Mouse (Mus musculus) hindbrain, embryonic 15.5 days (tissue): ENCODE results near the gene Wnt5b. TPM values are rescaled to one million over a fixed set of nuclear protein-coding genes. Genes with fewer than 3 reads are reported as not detected.

Experiments used
- ATAC-seq: fragments of 200-750 bp; cut with Nextera tagmentation; 2 replicates; pipeline ENCODE4 v1.8.0; 2017; ENCODE audit warnings: low read depth, moderate number of reproducible peaks, moderate TSS enrichment; ENCODE audit not compliant: low FRiP score
- H3K27ac ChIP-seq: fragments of 300-500 bp; sonication (generic); replicated peaks from 2 replicates; pipeline ENCODE4 v1.5.1; 2015; ENCODE audit warnings: mild to moderate bottlenecking, inconsistent platforms
- H3K27me3 ChIP-seq: fragments of 300-500 bp; sonication (generic); 2 replicates; pipeline ENCODE4 v1.6.1; 2015; ENCODE audit warnings: control low read depth, inconsistent platforms
- H3K36me3 ChIP-seq: fragments of 300-500 bp; sonication (generic); 2 replicates; pipeline ENCODE4 v1.6.1; 2015; ENCODE audit warnings: control low read depth, inconsistent platforms
- H3K4me1 ChIP-seq: fragments of 300-500 bp; sonication (generic); replicated peaks from 2 replicates; pipeline ENCODE4 v1.6.1; 2015; ENCODE audit warnings: control low read depth, inconsistent platforms
- H3K4me2 ChIP-seq: fragments of 300-500 bp; sonication (generic); 2 replicates; pipeline ENCODE4 v1.6.1; 2015; ENCODE audit warnings: moderate library complexity, mild to moderate bottlenecking, inconsistent platforms
- H3K4me3 ChIP-seq: fragments of 300-500 bp; sonication (generic); 2 replicates; pipeline ENCODE4 v1.5.1; 2015; ENCODE audit warnings: mild to moderate bottlenecking, inconsistent platforms
- H3K9ac ChIP-seq: fragments of 300-500 bp; sonication (generic); 2 replicates; pipeline ENCODE4 v1.6.1; 2015; ENCODE audit warnings: inconsistent platforms
- H3K9me3 ChIP-seq: fragments of 300-500 bp; sonication (generic); 2 replicates; pipeline ENCODE4 v1.6.1; 2016; ENCODE audit warnings: control low read depth, inconsistent platforms
- WGBS: fragments of 180-500 bp; shearing (Covaris S2); methylation state at CpG from one replicate; pipeline ENCODE4 v1.1.7; 2015; 5-methylcytosine and 5-hydroxymethylcytosine counted together
- polyA plus RNA-seq: library from polyadenylated mRNA; unstranded; fragments of >200 nt; fragmentation: Nextera tagmentation; extraction: Ambion mirVana; gene quantifications from 2 replicates; pipeline ENCODE4 v1.2.1, GENCODE M21; 2015

The Wnt5b gene
- 4.9 and 6.6 TPM in 2 replicates for polyA plus RNA-seq

DNA sequence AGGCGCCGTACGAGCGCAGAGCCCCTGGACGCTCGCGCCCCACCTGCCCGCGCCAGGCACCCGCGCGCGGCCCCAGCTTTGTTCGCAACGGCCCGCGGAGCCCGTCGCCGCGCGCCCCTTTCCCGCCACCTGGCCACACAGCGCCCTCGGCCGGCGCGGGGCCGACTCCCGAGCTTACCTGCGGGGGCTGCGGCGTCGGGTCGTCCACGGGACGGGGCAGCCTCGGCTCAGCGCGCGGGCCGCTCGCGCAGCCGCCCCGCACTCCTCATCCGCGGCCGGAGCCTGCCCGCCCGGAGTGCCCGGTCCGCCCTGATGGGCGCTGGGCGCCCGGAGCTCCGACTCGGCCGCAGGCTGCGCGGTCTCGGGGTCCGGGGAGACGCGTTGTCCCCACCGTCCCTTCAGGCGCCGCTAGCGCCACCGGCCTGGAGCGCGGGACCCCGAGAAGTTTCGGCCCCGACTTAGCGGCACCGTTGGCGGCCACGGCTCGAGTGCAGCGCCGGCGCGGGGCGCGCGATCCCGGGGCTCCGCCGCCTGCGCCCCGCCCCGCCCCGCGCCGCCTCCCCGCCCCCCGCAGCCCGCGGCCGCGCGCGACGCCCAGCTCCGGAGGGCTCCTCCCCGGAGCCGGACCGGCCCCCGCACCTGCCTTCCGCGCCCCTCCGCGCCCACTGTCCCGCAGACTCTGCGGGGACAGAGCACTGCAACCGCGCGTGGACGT, at the start of gene Wnt5b:
TSS of gene Wnt5b (minus strand) at position 545 of the 715 bp plus-strand sequence.
- peak within 1 kb of the TSS; percentile 66 for H3K4me3 ChIP-seq
- H3K9me3 ChIP-seq: no peaks in the 10 kb centered on the region
- H3K4me2 ChIP-seq: peak within 1 kb of the TSS; percentile 93
- peaks cover 21% of the 10 kb centered on the region for H3K27me3 ChIP-seq
- peaks cover 17% of the 10 kb centered on the region for H3K4me1 ChIP-seq
- peak within 1 kb of the TSS; percentile 44 for H3K9ac ChIP-seq
- under 1% methylated on average over 95 of the region's 120 CpGs for WGBS
- ATAC-seq: peak; percentile 59
- H3K36me3 ChIP-seq: no peaks in the 10 kb centered on the region
- no peak within 1 kb of the TSS for H3K27ac ChIP-seq

DNA sequence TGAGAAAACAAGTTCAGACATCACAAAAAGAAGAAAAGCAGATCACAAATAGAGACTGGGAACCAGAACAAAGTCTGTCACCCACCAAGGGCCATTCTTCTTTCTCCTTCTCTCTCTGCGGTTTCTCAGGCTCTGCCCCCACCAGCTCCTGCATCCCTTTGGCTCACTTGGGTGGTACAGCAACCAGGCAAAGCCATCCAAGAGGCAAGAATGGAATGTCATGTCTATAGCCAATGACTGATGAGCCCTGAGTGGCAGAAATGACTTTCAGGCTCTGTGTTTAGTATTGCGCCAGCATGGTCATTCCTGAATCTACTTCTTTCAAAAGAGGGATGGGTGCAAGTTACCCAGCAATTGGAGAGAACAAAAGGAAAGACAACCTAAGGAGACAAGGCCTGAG, 46.7 kb upstream of the Wnt5b start:
- 49% methylated on average over 2 of the region's 2 CpGs for WGBS

DNA sequence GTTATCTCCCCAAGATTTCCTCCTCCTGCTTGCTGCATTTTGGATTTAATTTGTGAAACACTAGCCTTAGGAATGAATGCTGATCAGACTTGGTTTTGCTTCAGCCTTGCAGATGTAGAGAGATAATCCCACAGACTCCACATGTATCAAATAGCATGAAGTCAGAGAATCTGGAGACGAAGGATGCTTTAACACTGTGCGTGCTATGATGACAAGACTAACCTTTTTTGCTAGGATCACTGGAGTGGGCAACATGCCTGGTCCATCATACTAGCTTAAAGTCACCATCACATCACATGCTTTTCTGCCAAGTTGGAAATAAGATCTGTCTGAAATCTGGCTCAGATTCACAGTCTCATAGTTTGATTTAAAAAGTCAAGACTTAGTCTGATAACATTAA, 43.8 kb upstream of the Wnt5b start:
- no peaks in the 10 kb centered on the region for H3K27me3 ChIP-seq
- WGBS: 91% methylated on average over 2 of the region's 2 CpGs
- H3K4me3 ChIP-seq: no peak overlapping the region
- no peak overlapping the region for H3K27ac ChIP-seq
- no peaks in the 10 kb centered on the region for H3K36me3 ChIP-seq
- no peak for ATAC-seq
- H3K4me1 ChIP-seq: peaks cover 8% of the 10 kb centered on the region; the same call in 1 of the 2 replicates
- no peaks in the 10 kb centered on the region for H3K9me3 ChIP-seq
- no peak overlapping the region for H3K4me2 ChIP-seq
- no peak overlapping the region for H3K9ac ChIP-seq

More for the DNA sequence above, 46.7 kb upstream of the Wnt5b start:
- H3K9me3 ChIP-seq: no peaks in the 10 kb centered on the region
- H3K36me3 ChIP-seq: 0 out of 2 replicates have a peak, but pooled peaks cover 6% of the 10 kb centered on the region
- H3K9ac ChIP-seq: no peak overlapping the region
- no peak overlapping the region for H3K4me3 ChIP-seq
- peak overlapping the region; percentile 42; the same call in 1 of the 2 replicates for H3K27ac ChIP-seq
- H3K4me2 ChIP-seq: no peak overlapping the region
- ATAC-seq: peak; percentile 45; the same call in 1 of the 2 replicates
- H3K27me3 ChIP-seq: no peaks in the 10 kb centered on the region
- peaks cover 7% of the 10 kb centered on the region; the same call in 1 of the 2 replicates for H3K4me1 ChIP-seq

DNA sequence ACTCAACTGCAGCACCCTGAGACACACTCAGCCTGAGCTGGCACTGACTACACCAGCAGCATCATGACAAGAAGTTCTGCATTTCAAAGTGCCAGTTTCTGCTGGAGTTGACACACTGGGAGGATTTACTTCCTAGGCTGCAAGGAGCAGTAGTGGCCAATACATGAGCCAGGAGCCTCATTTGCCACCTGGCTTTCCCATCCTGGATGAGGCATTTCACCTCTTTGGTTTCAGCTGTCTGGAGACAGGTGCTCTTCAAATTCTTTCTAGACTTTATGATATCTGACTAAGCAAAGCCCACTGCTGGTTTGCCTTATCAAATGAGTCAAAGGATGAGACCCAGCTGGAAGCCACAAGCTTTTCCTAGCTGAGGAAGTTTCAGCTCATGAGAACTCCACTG, 43.3 kb upstream of the Wnt5b start:
- ATAC-seq: no peak
- H3K9me3 ChIP-seq: no peaks in the 10 kb centered on the region
- H3K27ac ChIP-seq: no peak overlapping the region
- H3K4me3 ChIP-seq: no peak overlapping the region
- H3K4me1 ChIP-seq: peaks cover 8% of the 10 kb centered on the region; the same call in 1 of the 2 replicates
- no peaks in the 10 kb centered on the region for H3K27me3 ChIP-seq
- H3K4me2 ChIP-seq: no peak overlapping the region
- no peak overlapping the region for H3K9ac ChIP-seq
- no peaks in the 10 kb centered on the region for H3K36me3 ChIP-seq

DNA sequence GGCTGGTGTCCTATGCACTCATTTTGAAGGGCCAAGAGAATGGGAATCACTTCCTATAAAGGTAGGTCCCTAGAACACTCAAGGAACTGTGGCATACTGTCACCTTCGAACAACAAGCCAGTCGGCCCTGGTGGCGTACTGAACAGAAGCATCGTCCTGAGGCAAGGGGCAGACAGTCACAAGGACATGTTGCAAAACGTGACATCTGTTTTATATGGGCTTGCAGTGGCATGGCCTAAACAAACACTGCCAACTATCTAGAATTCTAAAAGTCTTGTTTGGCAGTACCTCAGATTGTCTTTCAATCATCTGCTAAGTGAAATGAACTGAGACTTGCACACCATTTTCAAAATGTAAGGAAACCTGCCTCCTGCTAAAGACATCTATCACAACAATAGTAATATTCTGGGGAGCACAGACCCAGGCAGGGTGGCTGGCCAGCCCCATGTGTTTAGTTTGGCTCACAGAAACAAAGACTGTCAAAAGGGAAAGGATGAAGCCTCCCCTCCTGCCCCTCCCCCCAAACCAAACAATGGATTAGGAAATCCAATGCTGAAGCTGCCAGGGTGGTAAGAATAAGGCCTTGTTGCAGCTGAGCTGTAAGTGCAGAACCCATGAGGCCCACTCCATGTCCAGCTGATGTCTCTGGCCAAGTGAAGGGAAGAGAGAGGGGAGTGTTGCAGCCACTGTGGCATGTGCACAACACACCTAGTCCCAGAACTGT, 41.7 kb upstream of the Wnt5b start:
- no peaks in the 10 kb centered on the region for H3K36me3 ChIP-seq
- H3K27ac ChIP-seq: peak overlapping the region; percentile 8; the same call in 1 of the 2 replicates
- H3K4me1 ChIP-seq: peaks cover 8% of the 10 kb centered on the region; the same call in 1 of the 2 replicates
- no peak overlapping the region for H3K4me2 ChIP-seq
- H3K9ac ChIP-seq: no peak overlapping the region
- no peaks in the 10 kb centered on the region for H3K27me3 ChIP-seq
- ATAC-seq: peak; percentile 61; the same call in 1 of the 2 replicates
- no peak overlapping the region for H3K4me3 ChIP-seq
- no peaks in the 10 kb centered on the region for H3K9me3 ChIP-seq
- 58% methylated on average over 5 of the region's 5 CpGs for WGBS

DNA sequence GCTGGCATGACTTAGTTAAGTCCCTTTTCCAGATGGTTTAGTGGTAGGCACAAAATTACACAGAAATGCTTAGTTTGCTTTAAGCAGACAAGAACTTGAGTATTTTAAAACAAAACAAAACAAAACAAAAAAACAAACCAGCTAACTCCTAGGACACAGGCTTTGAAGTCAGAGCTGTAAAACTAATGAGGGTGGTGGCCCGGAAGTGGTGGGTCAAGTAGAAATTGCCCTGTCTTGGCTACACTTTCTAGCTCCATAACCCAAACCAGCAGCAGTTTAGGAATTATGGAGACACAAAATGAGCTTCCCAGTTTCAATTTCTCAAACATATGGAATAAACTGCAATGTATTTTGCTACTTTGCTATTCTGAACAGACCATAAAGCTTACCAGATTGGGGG, 39.9 kb upstream of the Wnt5b start:
- Histone ChIP-seq H3K27me3 (no peaks in the 10 kb centered on the region), H3K4me3 (no peak overlapping the region), H3K9me3 (no peaks in the 10 kb centered on the region), H3K4me1 (peaks cover 8% of the 10 kb centered on the region; the same call in 1 of the 2 replicates), H3K27ac (no peak overlapping the region), H3K36me3 (no peaks in the 10 kb centered on the region), H3K4me2 (no peak overlapping the region), H3K9ac (no peak overlapping the region)
- 66% methylated on average over 1 of the region's 1 CpGs for whole genome bisulfite sequencing
- ATAC-seq: no peak

DNA sequence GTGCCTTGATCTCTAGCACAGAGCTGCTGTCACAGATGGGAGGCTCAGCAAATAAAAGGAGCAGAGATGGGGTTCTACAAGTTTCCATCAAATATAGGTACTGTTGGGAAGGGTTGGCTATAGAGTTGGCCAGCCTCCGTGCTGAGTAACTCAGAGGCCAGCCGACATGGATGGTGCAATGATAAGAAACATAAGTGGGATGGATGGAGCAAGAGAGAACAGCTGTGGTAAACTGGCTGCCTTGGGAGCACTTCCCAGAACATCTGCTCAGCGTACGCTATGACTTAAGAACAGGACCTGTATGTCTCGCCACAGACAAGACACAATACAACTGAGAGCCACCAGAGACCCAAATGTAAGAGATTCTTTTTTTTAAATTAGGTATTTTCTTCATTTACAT, 39.0 kb upstream of the Wnt5b start:
- 86% methylated on average over 5 of the region's 5 CpGs for WGBS
- Histone ChIP-seq H3K36me3 (no peaks in the 10 kb centered on the region), H3K9ac (no peak overlapping the region), H3K27me3 (no peaks in the 10 kb centered on the region), H3K27ac (no peak overlapping the region), H3K4me3 (no peak overlapping the region), H3K4me2 (no peak overlapping the region), H3K4me1 (peaks cover 8% of the 10 kb centered on the region; the same call in 1 of the 2 replicates), H3K9me3 (no peaks in the 10 kb centered on the region)
- ATAC-seq: no peak

DNA sequence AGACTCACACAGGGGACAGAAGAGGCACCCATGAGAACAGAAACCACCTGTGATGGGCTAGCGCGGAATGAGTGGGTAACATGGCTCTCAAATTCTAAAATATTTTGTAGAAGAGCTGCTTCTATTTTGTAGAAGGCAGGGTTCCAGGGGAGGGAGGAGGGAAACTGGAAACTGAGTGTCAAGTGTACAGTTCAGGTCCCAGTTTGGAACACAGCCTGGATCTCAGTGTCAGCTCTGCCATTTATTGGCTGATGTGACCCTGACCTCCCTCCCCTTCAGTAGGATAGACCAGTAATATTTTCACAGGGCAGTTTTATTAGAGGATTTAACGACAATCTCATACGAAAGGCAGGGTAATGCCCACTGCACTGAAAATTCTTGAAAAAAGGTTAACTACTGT, 32.6 kb upstream of the Wnt5b start:
- Histone ChIP-seq H3K4me2 (no peak overlapping the region), H3K36me3 (peaks cover 17% of the 10 kb centered on the region), H3K9me3 (no peaks in the 10 kb centered on the region), H3K27me3 (no peaks in the 10 kb centered on the region), H3K4me1 (no peaks in the 10 kb centered on the region), H3K9ac (no peak overlapping the region), H3K27ac (no peak overlapping the region), H3K4me3 (no peak overlapping the region)
- 94% methylated on average over 4 of the region's 4 CpGs for WGBS
- no peak for ATAC-seq

DNA sequence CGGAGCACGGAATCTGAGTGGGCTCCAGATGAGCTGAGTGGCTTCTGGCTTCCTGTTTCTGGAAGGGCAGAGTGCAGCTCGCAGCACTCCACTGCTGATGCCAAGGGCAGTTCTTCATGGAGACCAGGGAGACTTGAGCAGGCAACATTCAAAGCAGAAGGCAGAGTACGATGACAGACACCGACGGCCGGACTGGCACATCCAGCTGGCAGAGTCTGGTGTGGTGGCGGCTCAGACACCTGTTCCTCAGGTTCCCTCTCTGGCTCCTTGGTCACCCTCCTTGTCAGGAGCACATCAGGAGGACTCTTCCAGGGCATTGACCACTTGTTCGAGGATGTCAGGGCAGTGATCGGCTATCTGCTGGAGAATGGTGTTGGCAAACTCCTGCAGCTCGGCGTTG, 31.2 kb upstream of the Wnt5b start:
- 97% methylated on average over 12 of the region's 12 CpGs for WGBS
- Histone ChIP-seq H3K36me3 (peaks cover 17% of the 10 kb centered on the region), H3K4me3 (no peak overlapping the region), H3K4me1 (no peaks in the 10 kb centered on the region), H3K9me3 (no peaks in the 10 kb centered on the region), H3K4me2 (no peak overlapping the region), H3K27me3 (no peaks in the 10 kb centered on the region), H3K9ac (no peak overlapping the region), H3K27ac (no peak overlapping the region)
- ATAC-seq: no peak

DNA sequence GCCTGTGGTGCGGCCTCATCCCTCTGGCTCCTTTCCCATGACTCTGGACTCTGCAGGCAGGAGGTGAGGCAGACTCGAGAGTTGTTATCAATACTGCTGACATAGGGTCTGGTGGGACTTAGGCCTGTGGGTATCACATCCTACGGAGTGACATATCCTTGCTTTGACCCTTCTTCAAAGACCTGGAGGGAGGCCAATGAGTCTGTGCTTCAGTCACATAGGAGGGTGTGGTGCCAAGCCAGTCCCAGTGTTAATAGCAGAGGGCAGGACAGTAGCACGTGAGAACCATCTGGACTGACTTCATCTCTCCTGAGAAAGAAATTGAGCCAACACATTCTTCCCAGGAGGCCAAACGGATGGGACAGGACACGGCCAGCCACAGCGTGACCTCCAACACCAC, 28.1 kb upstream of the Wnt5b start:
- Histone ChIP-seq H3K36me3 (peaks cover 25% of the 10 kb centered on the region), H3K4me1 (no peaks in the 10 kb centered on the region), H3K4me3 (no peak overlapping the region), H3K27ac (no peak overlapping the region), H3K27me3 (no peaks in the 10 kb centered on the region), H3K9ac (no peak overlapping the region), H3K9me3 (no peaks in the 10 kb centered on the region), H3K4me2 (no peak overlapping the region)
- 64% methylated on average over 7 of the region's 7 CpGs for WGBS
- ATAC-seq: no peak

DNA sequence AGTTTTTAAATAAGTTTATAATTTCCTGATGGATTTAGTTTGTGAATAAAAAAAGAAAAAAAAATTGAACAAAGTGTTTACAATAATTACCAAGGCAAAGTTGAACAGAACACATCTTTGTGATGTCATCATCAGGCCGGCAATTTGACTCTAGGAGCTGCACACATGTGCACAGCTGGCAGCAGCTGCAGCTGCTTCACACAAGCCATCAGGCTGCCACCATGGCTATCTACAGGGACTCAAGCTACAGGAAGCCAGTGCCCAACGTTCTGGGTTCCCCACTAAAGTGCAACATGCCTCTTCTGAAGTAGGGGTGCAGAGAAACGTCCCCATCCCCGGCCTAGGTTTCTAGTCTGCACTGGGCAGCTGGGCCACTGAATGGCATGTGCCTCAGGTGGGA, 26.6 kb upstream of the Wnt5b start:
- H3K27me3 ChIP-seq: no peaks in the 10 kb centered on the region
- H3K4me1 ChIP-seq: no peaks in the 10 kb centered on the region
- peaks cover 25% of the 10 kb centered on the region for H3K36me3 ChIP-seq
- no peak overlapping the region for H3K4me2 ChIP-seq
- H3K27ac ChIP-seq: no peak overlapping the region
- no peak overlapping the region for H3K4me3 ChIP-seq
- H3K9ac ChIP-seq: no peak overlapping the region
- no peak for ATAC-seq
- WGBS: 85% methylated on average over 4 of the region's 4 CpGs
- H3K9me3 ChIP-seq: no peaks in the 10 kb centered on the region

DNA sequence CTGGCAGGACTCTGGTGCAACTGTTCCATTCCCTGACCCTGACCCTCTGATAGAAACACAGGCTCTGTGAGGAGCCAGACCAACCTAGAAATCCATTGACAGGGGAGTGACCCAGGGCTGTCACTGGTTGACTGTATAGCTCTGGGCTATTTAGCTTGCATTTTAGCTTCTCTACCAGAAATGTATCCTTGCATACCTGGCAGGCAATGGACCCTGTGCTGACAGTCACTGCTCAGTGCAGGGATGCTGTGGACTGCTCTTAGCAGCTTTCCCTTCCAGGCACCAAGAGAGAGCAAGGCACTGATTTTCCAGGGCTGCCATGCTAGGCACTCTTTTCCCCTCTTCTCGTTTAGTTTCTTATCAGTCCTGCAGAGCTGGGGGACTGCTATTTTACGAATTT, 24.2 kb upstream of the Wnt5b start:
- 89% methylated on average over 2 of the region's 2 CpGs for WGBS
- no peaks in the 10 kb centered on the region for H3K4me1 ChIP-seq
- ATAC-seq: no peak
- 0 out of 2 replicates have a peak, but pooled peaks cover 8% of the 10 kb centered on the region for H3K36me3 ChIP-seq
- H3K9ac ChIP-seq: no peak overlapping the region
- no peak overlapping the region for H3K4me2 ChIP-seq
- H3K27ac ChIP-seq: no peak overlapping the region
- no peak overlapping the region for H3K4me3 ChIP-seq
- no peaks in the 10 kb centered on the region for H3K9me3 ChIP-seq
- no peaks in the 10 kb centered on the region for H3K27me3 ChIP-seq
